Mouse (Mus musculus): ENCODE results near the gene Ccdc171.
A peak's percentile ranks its signal among the peaks of the same experiment; 100 is the strongest.
"Not testable (repeated sequence)": the region's sequence is repeated elsewhere in the genome, so short reads cannot be mapped to it uniquely, and the experiment has no call there.

Gene Ccdc171

DNA sequence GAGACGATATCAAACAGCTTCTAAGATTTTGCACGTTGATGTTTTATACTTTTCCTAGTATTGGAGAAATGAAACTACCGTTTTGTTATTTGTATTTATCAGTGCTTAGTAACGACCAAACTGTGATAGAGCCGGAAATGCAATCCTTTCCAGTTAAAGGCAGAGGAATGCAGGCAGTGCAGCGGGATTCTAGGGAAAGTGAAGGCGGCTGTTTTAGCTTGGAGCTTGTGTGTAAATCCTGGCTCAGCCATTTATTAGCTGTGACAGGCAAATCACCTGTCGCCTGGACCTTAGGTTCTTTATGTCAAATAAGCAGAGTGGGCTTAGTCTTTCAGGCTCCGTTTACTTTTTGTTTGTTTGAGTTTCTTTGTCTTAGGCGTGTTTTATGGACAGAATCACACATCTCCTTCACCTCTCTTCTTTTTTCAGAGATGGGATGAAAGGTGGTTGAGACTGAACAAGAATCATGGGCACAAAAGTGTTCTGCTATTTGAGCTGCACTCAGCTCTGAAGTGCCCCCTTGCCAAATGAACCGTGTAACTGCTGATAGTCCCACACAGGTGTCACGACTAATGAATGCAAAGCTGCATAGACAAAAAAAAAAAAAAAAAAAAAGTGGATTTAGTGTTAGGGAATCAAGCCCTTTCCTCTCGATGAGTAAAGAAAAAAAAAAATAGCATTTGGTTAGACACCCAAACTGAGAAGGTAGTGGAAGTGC, 1.1 kb downstream of the Ccdc171 start:
- DNase-seq = no peak

- DNase-seq = no peak
Observed at GRCm38 (mm10) chr4:83526988-83527334, 1.6 kb downstream of the Ccdc171 start.

GRCm38 (mm10) chr4:83527921-83528320, 2.6 kb downstream of the Ccdc171 start:
- DNase-seq = peak in 1 of 2 experiments; percentile 27

DNA sequence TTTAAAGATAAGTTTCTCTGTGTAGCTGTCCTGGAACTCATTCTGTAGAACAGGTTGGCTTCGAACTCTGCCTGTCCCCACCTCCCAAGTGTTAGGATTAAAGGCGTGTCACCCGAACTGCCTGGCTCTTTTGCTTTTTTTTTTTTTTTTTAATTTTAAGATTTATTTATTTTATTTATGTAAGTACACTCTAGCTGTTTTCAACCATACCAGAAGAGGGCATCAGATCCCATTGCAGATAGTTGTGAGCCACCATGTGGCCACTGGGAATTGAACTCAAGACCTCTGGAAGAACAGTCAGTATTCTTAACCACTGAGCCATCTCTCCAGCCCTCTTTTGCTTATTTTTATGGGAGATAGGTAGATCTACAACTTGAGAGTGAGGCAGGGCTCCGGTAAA, 4.7 kb downstream of the Ccdc171 start:
- DNase-seq = not testable (repeated sequence)

GRCm38 (mm10) chr4:83533168-83533911, 8.0 kb downstream of the Ccdc171 start:
- DNase-seq = no peak

DNA sequence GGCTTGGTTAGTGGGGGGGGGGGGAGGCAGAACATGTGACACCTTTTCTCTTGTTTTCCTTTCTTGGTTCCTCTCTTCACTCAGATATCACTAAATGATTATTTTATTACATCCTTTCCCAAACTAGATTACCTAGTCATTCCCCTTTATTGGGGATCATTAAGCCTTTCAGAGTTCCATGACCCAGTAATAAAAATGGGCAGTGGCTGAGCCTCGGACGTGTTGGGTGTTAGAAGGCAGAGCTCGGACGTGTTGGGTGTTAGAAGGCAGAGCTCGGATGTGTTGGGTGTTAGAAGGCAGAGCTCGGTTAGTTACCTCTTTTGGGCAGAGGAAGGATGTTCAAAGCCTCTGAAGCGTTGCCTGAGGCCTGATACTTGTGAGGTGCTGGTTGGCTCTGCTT, 8.7 kb downstream of the Ccdc171 start:
- no peak for DNase-seq

- DNase-seq = no peak
Observed at GRCm38 (mm10) chr4:83549501-83549900, 24.2 kb downstream of the Ccdc171 start.

- peak; percentile 35 to 41 for DNase-seq
Observed at GRCm38 (mm10) chr4:83567190-83568113, 42.1 kb downstream of the Ccdc171 start.

- peak; percentile 28 to 49 for DNase-seq
Observed at GRCm38 (mm10) chr4:83568145-83568544, 42.8 kb downstream of the Ccdc171 start.

DNA sequence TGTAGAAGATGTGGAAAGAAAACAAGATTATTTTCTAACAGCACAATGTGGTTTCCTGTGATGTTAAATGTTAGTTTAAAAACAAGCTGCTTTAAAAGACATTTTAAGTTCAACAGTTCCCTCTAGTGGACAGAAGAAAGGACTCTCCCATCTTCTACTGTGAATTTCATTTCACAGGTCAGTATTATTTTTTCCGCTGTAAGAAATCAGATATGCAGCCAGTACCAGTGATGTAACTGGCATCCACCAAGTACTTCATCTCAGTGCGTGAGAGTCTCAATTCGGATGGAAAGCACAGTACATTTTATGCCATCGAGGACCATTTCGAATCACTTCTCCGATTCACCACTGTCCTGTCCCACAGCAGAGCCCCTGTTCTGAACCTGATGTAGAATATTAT, 45.2 kb downstream of the Ccdc171 start:
- no peak for DNase-seq

DNA sequence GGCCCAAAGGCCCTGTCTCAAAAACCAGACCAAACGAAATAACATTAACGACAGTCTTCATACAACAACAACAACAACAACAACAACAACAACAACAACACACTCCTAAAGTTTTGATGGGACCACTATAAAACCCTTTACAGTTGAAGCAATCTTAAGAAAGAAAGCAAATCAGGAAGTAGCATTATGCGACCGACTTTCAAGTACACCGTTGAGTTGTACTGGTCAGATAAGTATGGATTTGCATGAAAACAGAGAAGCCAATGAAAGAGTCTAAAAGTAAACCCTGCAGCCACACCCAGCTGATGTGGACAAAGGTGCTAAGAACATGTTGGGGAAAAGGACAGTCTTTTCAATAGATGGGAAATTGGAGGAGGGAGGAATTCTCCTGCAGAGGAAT, 45.7 kb downstream of the Ccdc171 start:
- no peak for DNase-seq

- DNase-seq = no peak
Observed at GRCm38 (mm10) chr4:83572521-83572920, 47.2 kb downstream of the Ccdc171 start.

DNA sequence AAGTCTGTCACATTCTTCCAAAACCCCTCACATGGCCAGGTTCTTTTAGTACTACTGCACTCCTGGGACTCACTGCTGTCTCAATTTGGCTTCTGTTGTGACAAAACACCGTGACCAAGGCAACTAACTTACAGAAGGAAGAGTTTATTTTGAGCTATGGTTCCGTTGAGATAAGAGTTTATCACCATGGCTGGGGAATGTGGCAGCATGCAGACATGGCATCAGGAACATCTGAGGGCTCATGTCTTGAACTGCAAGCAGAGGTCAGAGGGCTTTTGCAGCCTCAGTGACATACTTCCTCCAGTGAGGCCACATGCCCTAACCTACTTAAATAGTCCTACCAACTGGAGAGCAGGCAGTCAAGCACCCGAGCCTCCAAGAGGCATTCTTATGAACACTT, 51.0 kb downstream of the Ccdc171 start:
- DNase-seq = no peak

- DNase-seq = no peak
Observed at GRCm38 (mm10) chr4:83580157-83580556, 54.8 kb downstream of the Ccdc171 start.

DNA sequence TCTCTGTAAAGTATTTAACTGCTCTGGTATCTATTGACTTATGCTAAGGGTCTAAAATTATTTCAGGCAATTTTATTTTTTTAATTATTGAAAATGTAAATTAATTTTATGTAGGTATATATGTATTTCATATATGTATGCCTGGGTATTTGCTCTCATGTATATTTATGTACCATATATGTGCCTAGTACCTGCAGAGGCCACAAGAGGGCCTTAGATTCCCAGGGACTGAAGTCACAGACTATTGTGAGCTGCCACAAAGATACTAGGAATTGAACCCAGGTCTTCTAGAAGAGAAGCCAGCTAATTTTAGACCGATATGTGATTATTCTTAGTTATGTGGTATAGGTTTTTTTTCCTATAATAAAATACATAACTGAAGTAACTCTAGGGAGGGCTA, 62.2 kb downstream of the Ccdc171 start:
- no peak for DNase-seq

DNA sequence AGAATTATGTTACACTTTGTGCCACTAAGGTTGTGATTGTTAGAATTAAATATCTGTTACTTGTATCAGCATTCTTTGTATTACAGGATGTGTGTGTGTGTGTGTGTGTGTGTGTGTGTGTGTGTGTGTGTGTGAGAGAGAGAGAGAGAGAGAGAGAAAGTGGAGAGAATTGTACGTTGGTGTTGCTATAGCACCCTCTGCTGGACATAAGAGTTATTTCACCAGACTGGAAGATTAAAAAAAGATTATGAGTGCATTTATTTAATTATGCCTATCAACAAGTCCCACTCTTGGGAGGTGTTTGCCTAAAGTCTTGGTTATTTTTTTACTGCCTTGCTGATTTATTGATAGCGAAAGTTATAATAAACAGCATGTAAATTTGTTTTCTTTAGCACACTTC, 71.1 kb downstream of the Ccdc171 start:
- no peak for DNase-seq

GRCm38 (mm10) chr4:83611111-83611510, 85.8 kb downstream of the Ccdc171 start:
- DNase-seq = no peak

DNA sequence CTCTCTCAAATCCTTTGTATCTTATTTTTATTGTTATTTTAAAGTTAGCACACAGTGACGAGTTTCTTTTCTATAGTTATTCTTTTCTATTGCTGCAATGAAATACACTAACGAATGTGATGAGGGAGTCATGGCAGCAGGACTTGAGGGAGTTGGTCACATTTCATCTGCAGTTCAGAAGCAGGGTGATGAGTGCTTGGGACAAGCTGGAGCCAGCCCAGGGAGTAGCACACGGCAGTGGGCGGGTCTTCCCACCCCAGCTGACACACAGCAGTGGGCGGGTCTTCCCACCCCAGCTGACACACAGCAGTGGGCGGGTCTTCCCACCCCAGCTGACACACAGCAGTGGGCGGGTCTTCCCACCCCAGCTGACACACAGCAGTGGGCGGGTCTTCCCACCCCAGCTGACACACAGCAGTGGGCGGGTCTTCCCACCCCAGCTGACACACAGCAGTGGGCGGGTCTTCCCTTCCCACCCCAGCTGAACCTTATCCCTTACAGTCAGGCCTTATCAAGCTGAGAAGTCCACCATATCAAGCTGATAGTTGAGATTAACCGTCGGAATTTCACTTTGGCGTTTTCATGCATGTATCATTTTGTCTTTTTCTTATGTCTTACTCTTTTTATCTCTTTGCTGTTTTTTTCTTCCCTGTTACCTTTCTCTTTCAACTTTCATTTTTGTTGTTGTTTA, 97.8 kb downstream of the Ccdc171 start:
- not testable (repeated sequence) for DNase-seq

DNA sequence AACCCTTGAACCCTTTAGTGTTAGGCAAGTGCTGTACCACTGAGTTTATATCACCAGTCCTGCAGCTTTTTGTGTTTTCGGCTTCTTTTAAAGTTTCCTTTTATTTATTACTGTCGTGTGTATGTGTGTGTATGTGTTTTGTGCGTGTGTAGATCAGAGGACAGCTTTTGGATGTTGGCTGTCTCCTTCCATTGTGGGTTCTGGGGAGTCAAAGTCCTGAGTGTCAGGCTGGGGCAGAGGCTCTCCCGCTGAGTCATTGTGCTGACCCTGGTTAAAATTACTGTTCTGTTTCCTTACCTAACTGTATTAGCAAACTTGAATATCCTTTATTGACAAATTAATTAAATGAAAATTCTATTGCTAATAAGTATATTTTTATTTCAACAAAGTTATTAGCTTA, 98.4 kb downstream of the Ccdc171 start:
- DNase-seq = no peak

- no peak for DNase-seq
Observed at GRCm38 (mm10) chr4:83651453-83651852, 126.1 kb downstream of the Ccdc171 start.

DNA sequence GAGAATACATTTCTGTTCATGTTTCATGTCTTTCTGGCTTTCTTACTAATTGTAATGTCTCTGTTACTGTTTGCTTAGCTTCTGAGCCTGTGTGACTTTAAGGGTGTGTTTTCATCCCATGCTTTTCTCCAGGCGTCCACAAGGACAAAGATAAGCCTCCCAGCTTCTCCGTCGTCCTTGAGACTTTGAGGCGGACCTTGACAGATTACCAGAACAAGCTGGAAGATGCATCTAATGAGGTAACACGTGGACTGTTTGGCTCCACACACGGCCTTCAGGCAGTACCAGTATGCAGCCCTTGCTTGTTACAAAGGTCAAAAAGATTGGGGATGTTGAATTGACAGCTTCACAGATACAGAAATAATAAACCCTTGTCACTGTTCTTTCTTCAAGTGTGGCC, 130.1 kb downstream of the Ccdc171 start:
- DNase-seq = no peak

GRCm38 (mm10) chr4:83656571-83656970, 131.2 kb downstream of the Ccdc171 start:
- DNase-seq = no peak

- no peak for DNase-seq
Observed at GRCm38 (mm10) chr4:83657021-83657420, 131.7 kb downstream of the Ccdc171 start.

Data from thymus, adult 18-20 months (tissue).